Mouse (Mus musculus): ENCODE results near the gene Ppil3.

Ppil3 gene

DNA sequence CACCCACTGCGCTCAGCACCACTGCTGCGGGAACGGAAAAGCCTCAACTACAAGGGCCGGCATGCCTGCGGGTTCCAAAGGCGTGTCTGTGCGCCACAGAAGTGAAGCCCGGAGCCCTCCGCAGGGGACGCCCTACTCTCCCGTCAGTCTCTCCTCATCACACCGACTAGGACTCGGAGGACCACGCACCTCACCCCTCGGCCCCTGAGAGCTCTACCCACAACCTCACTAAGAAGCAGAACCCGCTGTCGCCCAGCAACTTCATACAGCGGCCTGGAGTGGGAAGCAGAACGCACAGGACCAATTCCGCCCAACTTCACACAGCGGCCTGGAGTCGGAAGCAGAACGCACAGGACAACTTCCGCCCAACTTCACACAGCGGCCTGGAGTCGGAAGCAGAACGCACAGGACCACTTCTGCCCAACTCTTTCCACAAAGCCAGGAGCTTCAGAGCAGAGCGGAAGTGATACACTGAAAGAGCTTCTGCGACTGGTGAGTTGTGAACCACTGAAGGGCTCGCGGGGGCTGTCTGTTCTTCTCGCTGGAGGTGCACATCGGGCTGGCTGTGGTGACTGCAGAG lies at the start of gene Ppil3, which contains the start of gene Nif3l1:
Ppil3 (minus strand) TSS at position 344 of the 580 bp plus-strand sequence.
Nif3l1 (plus strand) TSS at position 9 of the 580 bp plus-strand sequence.
- peak; percentile 88 for DNase-seq (ENCODE audit: low read depth, low spot score)

DNA sequence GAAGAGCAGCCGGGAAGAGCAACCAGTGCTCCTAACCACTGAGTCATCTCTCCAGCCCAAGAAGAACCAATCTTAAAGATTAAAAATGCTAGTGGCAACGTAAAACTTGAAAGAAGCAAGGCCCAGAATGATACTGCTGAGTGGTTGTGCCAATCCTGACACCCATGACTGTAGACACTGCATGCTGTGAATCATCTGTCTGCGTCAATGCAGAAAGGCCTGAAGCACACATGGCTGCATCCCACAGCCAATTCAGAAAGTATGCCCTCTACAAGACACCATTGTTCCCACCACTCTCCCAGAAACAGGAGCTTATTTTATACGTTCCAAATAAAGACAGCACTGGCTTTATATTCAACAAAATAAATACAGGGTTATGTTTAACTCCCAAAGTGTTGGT lies 37.4 kb upstream of the Ppil3 start:
- DNase-seq (ENCODE audit: low read depth, low spot score) = no peak

DNA sequence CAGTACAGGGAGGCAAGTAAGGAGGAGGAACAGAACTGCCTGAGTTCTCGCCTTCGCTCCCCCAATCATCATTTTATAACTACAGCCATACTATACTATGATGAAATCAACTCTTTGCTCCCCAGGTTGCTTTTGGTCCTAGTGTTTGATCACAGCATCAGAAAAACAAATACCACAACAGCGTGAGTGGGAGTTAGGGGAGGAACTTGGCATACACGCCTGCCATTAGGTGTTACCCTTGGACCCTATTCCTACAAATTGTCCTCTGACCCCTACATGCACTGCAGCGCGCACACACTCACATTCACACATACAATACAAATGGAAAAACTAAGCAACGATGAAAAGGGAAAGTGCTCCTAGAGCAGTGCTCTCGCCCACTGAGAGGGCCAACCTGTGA lies 30.4 kb upstream of the Ppil3 start:
- no peak for DNase-seq (ENCODE audit: low read depth, low spot score)

DNA sequence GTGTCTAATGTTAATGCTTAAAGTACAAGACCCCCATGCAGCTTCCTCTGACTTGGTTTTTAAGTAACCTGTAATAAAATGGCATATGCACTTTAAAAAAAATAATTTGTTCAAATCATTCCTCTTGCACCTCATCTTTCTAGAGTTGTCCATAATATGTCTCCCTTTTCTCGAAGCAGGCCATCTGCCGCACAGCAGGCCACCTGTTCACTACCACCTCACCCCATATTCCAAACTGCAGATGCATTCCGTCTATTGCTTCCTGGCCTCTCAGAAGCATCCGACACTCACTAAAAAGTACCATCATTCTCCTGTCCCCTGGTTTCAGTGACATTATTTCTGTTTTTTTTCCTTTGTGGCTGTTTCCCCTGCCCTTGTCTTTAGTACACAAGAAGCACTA lies 20.3 kb upstream of the Ppil3 start:
- DNase-seq (ENCODE audit: low read depth, low spot score) = no peak

DNA sequence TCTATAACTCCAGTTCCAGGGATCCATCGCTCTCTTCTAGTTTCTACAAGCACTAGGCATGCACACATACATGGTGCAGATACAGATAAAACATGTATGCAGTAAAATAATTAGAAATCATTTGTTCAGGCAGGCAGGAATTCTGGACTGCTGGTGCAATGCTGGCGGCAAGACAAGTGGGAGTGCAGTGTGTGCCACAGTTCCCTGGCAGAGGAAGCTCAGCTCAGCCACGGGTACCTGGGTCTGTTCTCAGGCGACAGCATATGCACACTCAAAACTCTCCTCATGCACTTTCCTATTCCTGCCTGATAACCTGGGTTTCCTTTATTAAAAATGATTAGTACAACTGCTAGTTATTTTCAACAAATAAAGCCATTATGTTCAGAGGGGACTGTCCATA lies 19.8 kb upstream of the Ppil3 start:
- no peak for DNase-seq (ENCODE audit: low read depth, low spot score)

DNA sequence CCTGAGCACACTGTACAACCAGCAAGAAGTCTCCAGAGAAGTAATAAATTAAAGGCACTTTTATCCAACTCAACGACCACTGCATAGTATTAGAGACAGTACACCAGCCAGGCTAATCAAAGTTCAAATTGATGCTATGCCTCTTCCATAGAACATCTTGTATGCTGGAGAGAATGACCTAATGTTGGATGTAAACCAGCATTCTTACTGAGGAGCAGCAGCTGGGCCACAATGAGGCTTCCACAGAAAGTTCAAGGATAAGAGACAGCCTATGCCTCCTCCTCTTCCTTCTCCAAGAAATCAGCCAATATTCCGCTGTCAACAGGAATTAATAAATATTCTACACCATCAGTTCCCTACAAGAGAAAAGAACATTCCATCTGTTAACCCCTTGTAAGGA lies 18.6 kb upstream of the Ppil3 start:
- no peak for DNase-seq (ENCODE audit: low read depth, low spot score)

DNA sequence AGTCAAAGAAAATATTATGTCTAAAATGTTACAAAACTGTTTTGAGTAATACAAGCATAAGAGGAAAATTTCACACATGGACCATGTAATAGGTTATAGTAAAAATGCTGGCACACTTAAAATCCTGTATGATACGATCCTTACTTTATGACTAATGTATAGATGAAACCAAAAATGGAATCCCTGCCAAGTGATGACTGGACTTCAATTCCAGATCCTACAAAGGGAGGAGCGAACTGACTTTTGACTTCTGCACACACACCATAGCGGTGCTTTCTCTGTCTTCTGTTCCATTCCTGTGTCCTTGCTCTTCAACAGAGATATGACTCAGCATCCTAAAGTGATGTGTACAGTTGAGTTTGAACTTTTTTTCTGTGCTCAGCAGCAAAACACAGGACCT lies 15.3 kb upstream of the Ppil3 start:
- DNase-seq (ENCODE audit: low read depth, low spot score) = no peak

DNA sequence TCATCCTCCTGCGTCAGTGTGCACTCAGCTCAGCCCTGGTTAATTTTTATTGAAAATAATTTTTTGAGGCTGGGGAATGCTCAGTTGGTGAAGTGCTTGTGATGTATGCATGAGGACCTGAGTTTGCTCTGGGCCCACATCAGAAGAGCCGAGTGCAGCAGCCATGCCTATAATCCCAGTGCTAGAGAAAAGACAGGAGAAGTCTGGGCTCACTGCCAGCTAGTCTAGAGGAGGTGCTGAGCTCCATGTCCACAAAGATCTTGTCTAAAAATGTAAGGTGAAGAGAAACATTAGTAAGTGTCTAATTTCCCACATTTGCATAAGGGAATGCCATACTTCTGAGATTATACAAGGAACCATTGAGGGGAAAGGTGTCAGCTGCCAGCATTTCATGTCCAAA lies 13.6 kb upstream of the Ppil3 start:
- no peak for DNase-seq (ENCODE audit: low read depth, low spot score)

DNA sequence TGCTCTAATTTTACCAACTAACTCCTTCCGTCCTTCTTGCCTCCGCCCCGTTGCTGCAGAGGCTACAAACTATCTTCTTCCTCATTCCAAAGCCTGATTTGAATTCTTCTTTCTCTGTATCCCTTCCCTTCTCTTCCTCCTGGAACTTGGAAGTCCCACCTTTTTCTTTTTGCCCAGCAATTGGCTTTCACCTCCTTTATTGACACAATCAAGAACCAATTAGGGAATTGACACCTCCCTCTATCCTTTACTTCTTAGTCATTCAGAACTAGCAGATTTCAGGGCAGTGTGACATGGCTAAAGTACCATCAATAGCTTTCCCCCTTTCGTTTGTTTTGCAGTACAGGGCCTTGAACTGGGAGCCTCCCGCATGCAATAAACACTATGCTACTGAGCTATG lies 12.9 kb upstream of the Ppil3 start:
- no peak for DNase-seq (ENCODE audit: low read depth, low spot score)

DNA sequence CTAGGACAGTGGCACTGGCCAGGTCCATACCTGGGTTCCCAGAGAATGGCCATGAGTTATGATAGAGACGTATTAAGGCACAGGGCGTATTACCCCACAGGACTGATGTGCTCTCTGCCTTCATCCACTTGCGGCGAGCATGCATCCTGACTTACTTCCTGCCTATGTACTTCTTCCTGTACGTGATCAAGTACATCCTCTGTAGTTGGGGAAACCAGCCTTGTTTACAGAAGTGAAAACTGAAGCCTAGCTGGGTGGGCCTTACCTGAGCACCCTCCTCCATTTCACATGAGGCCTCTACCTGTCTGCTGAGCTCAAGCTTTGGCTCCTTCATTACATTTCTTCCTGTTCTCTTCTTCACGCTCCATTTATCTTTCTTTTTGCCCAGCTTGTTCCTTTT lies 9.0 kb upstream of the Ppil3 start:
- peak; percentile 68 for DNase-seq (ENCODE audit: low read depth, low spot score)

DNA sequence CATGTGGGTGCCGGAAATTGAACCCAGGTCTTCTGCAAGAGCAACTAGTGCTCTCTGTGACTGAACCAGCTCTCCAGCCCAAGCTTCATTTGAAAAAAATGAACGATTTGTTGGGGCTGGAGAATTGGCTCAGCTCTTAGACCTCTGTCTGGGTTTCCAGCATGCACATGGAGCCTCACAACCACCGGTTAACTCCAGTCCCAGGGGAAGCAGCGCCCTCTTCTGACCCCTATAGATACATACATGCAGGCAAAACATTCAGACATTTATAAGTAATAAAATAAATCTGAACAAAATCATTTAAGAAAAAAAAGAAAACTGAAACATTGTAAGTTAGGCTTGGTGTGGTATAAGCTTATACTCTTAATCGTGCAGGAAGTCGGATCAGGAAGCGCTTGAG lies 3.1 kb upstream of the Ppil3 start:
- peak; percentile 29 for DNase-seq (ENCODE audit: low read depth, low spot score)

DNA sequence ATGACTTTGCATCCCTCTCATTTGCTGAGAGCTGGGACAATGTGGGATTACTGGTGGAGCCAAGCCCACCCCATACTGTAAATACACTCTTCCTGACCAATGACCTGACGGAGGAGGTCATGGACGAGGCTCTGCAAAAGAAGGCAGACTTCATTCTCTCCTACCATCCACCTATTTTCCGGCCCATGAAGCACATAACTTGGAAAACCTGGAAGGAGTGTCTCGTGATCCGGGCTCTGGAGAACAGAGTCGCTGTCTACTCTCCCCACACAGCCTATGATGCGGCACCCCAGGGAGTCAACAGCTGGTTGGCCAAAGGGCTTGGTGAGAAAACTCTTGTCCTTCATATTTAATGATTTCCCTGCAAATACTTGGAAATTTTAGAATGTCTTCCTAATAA lies 2.5 kb upstream of the Ppil3 start:
- no peak for DNase-seq (ENCODE audit: low read depth, low spot score)

DNA sequence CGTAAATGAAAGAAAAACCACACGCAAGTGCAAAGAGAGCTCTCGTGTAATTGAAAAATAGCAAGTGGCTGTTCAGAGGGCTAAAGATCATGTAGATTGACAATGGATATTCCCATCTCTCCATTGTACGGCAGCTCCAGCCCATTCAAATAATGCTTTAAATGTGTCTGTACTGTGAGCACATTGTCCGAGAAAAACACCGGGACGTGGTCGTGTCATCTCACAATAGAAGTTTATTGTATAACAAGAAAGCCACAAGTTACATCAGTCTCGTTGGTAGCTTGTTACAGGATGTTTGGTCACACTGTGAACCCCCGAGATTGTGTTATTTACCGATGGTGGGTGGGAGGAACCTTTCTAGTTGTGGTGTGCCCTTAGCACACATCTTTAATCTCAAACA lies 575 bp upstream of the Ppil3 start:
- DNase-seq (ENCODE audit: low read depth, low spot score) = peak; percentile 44

DNA sequence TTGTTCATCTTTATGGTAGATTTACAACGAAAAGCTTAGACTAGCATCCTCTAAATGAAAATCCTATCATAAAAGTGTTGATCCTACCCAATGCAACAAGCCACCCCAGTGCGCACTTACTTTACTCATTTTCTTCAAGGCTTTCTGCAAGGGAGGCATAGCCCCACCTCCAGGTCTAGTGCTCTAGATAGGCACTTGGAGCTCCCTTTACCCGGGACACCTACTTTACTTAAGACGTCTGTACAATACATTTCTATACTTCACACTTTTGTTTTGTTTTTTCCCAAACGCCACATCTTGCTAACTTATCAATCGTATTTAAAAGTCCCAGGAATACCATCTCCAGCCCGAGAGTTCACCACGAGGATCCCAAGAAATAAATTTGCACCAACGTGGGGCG lies 595 bp downstream of the Ppil3 start:
- DNase-seq (ENCODE audit: low read depth, low spot score) = peak; percentile 35

DNA sequence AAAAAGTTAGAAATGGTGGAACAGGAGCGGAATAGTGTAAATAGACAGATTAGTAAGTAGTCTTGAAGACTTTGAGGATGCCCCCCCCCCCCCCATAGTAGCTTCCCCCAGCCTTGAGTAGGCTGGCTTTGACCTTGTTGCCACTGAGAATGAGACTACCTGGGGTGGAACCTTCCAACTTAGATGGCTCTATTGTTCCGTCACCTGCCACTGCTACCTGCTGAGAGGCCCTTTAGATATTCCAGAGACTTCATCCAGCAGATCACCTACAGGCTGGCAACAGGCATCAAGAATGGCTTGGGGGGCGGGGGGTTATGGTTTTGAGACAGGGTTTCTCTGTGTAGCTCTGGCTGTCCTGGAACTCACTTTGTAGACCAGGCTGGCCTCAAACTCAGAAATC lies 20.7 kb downstream of the Ppil3 start:
- DNase-seq (ENCODE audit: low read depth, low spot score) = peak; percentile 13

DNA sequence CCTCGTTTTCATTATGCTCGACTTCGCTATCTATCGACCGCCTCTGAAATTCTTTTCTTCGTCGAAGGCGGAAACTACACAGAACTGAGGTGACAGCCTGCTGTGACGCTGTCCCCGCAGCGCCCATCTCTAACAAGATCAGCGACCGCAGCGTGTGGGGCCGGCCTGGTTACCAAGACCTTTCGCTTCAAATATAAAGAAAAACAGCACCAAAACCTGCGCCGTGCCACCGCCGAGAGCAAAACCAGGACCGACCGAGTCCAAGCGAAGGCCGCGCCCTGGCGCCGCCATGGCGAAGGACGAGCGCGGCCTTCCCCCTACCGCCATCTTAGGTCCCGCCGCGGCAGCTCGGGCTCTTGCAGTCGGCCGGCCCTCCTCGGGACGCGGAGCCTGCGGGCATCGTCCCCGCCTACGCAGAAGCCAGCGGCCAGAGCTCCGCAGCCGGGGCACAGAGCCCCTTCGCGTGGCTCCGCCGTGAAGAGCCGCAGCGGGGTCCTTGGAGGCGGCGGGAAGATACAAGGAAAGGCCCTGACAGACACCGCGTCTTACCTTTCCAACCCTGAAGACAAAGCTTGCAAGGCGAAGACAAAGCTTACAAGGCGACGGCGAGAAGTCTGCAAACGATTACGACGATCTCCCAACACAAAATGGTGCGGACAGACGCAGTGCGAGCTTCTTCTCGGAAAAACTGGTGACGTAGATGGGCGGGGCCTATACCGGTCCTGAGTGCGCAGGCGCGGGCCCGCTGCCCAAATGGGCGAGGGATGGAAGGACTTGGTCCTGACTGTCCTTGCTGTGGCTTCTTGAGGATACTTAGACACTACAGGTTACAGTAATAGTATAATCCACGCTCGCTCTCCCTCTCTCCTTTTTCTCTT lies 21.7 kb downstream of the Ppil3 start, which contains the start of gene Clk1:
Clk1 (minus strand) TSS at position 696 of the 878 bp plus-strand sequence.
- peak; percentile 96 for DNase-seq (ENCODE audit: low read depth, low spot score)

DNA sequence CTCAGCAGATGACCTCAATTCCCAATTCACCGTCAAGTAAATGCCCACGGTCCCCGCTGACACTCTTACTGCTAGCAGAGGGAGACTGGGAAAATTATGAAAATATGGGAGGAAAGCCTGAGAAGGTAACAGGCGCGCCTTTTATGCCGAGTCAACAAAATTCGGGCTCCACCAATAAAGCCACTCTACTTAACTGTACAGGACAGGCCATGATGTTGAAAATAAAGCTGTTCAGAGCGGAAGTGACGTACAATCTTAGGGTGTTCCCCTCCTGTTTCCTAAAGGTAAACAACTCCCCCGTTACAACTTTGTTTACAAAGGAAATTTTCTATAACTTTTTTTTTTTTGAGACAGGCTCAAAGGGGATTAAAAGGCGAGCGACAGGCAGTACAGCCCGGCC lies 22.4 kb downstream of the Ppil3 start:
- peak; percentile 91 for DNase-seq (ENCODE audit: low read depth, low spot score)

DNA sequence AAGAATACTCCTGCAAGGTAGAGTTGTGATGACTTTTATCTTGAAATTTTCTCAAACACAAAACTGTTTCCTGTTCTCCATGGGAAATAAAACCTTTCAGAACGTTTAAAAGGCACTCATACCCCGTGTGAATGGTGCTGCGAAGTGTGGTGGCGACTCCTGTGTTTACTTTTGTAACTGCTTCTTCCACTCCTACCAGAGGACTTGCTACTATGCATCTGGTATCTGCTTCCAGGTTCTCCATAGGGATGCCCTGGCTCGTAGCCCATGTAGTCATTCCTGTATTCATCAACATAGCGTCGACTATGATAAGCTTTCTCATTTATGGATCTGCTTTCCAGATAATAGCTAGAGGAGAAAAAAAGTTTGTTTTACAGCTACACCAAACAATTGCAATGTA lies 24.3 kb downstream of the Ppil3 start:
- peak; percentile 54 for DNase-seq (ENCODE audit: low read depth, low spot score)

DNA sequence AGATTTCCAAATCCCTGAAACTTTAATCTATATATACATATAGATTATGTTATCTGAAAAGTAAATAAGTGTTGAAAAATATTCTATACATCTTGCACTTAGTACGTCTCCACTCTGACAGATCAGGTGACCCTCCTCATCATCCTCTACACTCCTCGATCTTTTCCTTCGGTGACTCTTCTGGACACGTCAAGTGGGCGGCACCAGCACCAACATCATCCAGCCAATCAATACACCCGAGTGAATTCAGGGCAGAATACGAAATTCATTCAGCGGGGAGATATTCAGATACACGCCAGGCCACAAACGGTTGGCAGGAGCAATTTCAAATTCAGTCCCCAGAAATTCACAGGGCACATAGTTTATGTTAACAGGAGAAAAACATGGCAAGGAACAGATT lies 25.3 kb downstream of the Ppil3 start:
- no peak for DNase-seq (ENCODE audit: low read depth, low spot score)

DNA sequence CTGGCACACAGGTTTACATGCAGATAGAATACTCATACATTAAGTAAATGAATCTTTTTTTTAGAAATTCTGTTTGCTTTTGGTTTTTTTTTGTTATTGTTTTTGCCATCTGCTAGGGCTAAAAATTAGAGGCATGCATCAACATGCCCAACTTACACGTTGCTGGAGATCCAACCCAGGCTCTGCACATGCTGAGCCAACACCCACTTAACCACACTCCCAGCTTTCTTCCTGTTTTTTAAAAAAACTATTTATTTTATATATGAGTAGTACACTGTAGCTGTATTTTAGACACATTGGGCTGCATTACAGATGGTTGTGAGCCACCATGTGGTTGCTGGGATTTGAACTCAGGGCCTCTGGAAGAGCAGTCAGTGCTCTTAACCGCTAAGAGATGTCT lies 29.2 kb downstream of the Ppil3 start:
- no peak for DNase-seq (ENCODE audit: low read depth, low spot score)

DNA sequence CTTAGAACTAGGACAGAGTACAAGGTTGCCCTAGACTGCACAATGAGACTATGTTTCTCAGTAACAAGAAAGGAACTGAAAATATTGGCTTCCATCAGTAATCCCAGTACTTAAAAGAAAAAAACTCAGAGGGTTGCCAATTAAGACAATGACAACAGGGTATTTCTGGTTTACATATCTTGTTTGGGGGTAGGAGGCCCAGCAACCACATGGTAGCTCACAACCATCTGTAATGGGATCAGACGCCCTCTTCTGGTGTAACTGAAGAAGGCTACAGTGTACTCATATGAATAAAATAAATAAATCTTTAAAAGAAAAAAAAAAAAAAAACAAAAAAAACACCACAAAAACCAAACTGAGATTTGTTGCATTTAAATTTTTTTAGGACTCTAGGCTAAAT lies 29.8 kb downstream of the Ppil3 start:
- peak; percentile 63 for DNase-seq (ENCODE audit: low read depth, low spot score)

DNA sequence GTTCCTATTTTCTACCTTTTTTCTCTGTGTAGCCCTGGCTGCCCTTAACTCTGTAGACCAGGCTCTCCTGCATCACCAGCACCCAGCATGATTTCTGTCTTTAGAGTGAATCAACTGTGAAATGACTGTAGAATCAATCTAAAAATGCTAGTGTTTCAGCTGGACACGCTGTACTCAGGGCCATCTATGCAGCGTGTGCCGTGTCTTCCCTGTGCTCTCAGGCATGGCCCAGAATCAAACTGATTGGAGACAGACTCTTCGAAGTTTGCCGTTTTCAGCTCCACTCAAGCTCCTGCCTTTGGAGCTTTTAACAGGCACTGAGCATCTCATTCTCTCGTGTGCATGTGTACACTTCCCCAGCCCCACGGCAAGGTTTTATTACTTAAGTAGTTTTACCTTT lies 34.5 kb downstream of the Ppil3 start:
- DNase-seq (ENCODE audit: low read depth, low spot score) = no peak

DNA sequence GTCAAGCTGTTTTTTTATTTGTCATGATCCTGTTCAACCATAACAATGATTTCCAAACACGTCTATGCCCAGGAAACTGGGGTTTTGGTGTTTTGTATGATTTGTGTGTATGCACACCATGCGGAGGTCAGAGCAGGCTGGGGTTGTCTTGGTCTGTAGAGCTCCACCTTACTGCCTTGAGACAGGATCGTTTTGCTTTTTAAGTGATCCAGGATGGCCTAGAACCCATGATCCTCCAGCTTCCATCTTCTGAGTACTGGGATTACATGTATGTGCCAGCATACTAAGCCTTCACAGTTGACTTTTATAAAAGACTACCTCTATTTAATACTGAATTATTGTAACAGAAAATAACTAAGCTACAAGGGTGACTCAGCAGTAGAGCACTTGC lies 35.1 kb downstream of the Ppil3 start:
- no peak for DNase-seq (ENCODE audit: low read depth, low spot score)
